ENCODE assay signal across 22 mouse cellular contexts in the genomic region with DNA sequence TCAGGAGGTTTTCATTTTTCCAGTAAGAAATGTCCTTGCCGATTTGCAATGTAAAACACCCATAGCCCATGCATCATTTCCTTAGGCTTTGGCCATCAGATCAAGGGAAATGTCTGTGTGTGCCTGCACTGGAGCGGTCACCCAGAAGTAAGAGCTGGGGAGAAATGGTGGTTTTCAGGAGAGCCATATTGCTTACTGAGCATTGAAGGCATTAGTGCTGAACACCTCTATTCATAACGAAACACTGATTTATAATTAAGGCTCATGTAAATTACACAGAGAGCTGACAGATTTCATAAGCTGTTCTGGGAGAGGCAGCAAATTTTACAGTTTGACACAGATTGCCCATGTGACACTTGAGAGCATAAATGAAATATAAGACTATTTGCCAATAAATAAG.
DNase-seq lines count a peak whose midpoint lies in the region; ATAC-seq and TF ChIP-seq lines count a peak whose summit lies in the region.
"Had no signal": no experiment of that assay in that cellular context is flagged by ENCODE, and none has a peak within 500 bp of the region (broad histone marks: within the 10 kb centered on the region; RNA-seq: fewer than 3 reads in every experiment).

No protein-coding gene starts in this region.

- no peak for TF ChIP-seq POLR2A in lung, adult 2 months (IDR thresholded peaks at IDR 0.05; ENCODE audit: borderline replicate concordance, extremely low read depth, low read depth, low read length)

- TF ChIP-seq EP300 in lung, postnatal 0 days (IDR thresholded peaks at IDR 0.05), result no peak

- WGBS in forebrain, embryonic 13.5 days, result 77% methylated on average over 3 of the region's 3 CpGs
- WGBS in forebrain, embryonic 12.5 days, result 79% methylated on average over 3 of the region's 3 CpGs
- 48% methylated on average over 3 of the region's 3 CpGs for WGBS in hindbrain, embryonic 14.5 days
- 45% methylated on average over 3 of the region's 3 CpGs for WGBS in neural tube, embryonic 13.5 days
- 93% methylated on average over 3 of the region's 3 CpGs for WGBS in lung, postnatal 0 days
- WGBS in lung, adult 2 months, result 89% methylated on average over 3 of the region's 3 CpGs

- no peaks in the 10 kb centered on the region for H3K36me3 ChIP-seq in forebrain, embryonic 13.5 days (ENCODE audit: poor library complexity, severe bottlenecking)
- no peaks in the 10 kb centered on the region for H3K36me3 ChIP-seq in forebrain, embryonic 12.5 days (replicated peaks)
- no peaks in the 10 kb centered on the region for H3K36me3 ChIP-seq in hindbrain, embryonic 14.5 days (replicated peaks; ENCODE audit: control insufficient read depth, insufficient read depth)
- H3K36me3 ChIP-seq in neural tube, embryonic 13.5 days, result no peaks in the 10 kb centered on the region
- no peaks in the 10 kb centered on the region for H3K36me3 ChIP-seq in lung, postnatal 0 days (ENCODE audit: insufficient read depth, low read length)
- H3K36me3 ChIP-seq: embryonic facial prominence, embryonic 10.5 days; limb, embryonic 12.5 days; liver, embryonic 13.5 days; stomach, embryonic 15.5 days had no signal

- no peak overlapping the region for H3K9ac ChIP-seq in forebrain, embryonic 13.5 days
- no peak overlapping the region for H3K9ac ChIP-seq in forebrain, embryonic 12.5 days
- no peak overlapping the region for H3K9ac ChIP-seq in hindbrain, embryonic 14.5 days
- no peak overlapping the region for H3K9ac ChIP-seq in neural tube, embryonic 13.5 days
- no peak overlapping the region for H3K9ac ChIP-seq in lung, postnatal 0 days (replicated peaks; ENCODE audit: low read depth)
- H3K9ac ChIP-seq: limb, embryonic 12.5 days; liver, embryonic 13.5 days; stomach, embryonic 15.5 days had no signal

- no peak for TF ChIP-seq CTCF in lung, postnatal 0 days (IDR thresholded peaks at IDR 0.05)
- TF ChIP-seq CTCF in lung, adult 2 months (IDR thresholded peaks at IDR 0.05; ENCODE audit: insufficient read depth, low read length), result no peak

- ATAC-seq in forebrain, embryonic 13.5 days, result peak; percentile 84; the same call in 1 of the 2 replicates
- ATAC-seq in forebrain, embryonic 12.5 days (ENCODE audit: low FRiP score), result no peak; the same call in 1 of the 2 replicates
- ATAC-seq in hindbrain, embryonic 14.5 days (ENCODE audit: low FRiP score), result peak; percentile 60; the same call in 1 of the 2 replicates
- ATAC-seq in neural tube, embryonic 13.5 days (ENCODE audit: low read depth), result peak; percentile 47
- ATAC-seq in lung, postnatal 0 days, result no peak

- H3K9me3 ChIP-seq in forebrain, embryonic 13.5 days (replicated peaks), result no peaks in the 10 kb centered on the region
- no peaks in the 10 kb centered on the region for H3K9me3 ChIP-seq in forebrain, embryonic 12.5 days
- H3K9me3 ChIP-seq in hindbrain, embryonic 14.5 days (ENCODE audit: control insufficient read depth, low read length), result no peaks in the 10 kb centered on the region
- no peaks in the 10 kb centered on the region for H3K9me3 ChIP-seq in neural tube, embryonic 13.5 days
- H3K9me3 ChIP-seq in lung, postnatal 0 days (ENCODE audit: low read length), result no peaks in the 10 kb centered on the region
- H3K9me3 ChIP-seq: embryonic facial prominence, embryonic 10.5 days; limb, embryonic 12.5 days; liver, embryonic 13.5 days; stomach, embryonic 15.5 days had no signal

- H3K4me2 ChIP-seq in forebrain, embryonic 13.5 days, result no peak overlapping the region
- H3K4me2 ChIP-seq in forebrain, embryonic 12.5 days, result no peak overlapping the region
- no peak overlapping the region for H3K4me2 ChIP-seq in hindbrain, embryonic 14.5 days (replicated peaks)
- H3K4me2 ChIP-seq in neural tube, embryonic 13.5 days, result no peak overlapping the region
- no peak overlapping the region for H3K4me2 ChIP-seq in lung, postnatal 0 days (replicated peaks; ENCODE audit: low read depth, low read length)
- H3K4me2 ChIP-seq: limb, embryonic 12.5 days; liver, embryonic 13.5 days; stomach, embryonic 15.5 days had no signal

- intact Hi-C loops in left cerebral cortex, postnatal 14 days (cut with DNase I), result loop anchor here (10.0 kb wide), 1 partner anchor 664 kb away; no protein-coding TSS in a partner anchor

- DNase-seq in A20 (ENCODE audit: low read depth, low spot score), result peak; percentile 18
- DNase-seq in hindbrain, embryonic 14.5 days (ENCODE audit: low spot score), result peak; percentile 35
- DNase-seq in lung, postnatal 0 days (ENCODE audit: low spot score), result no peak
- DNase-seq in lung, adult 2 months, result no peak
- no peak for DNase-seq in left cerebral cortex, postnatal 14 days (ENCODE audit: low spot score in 2 of 2)
- DNase-seq: adrenal gland, adult 8-10 months; cerebellum, adult 11-12 months; cerebellum, postnatal 36 days; gastrocnemius, postnatal 14 days; heart, adult 2 months; kidney, adult 18-20 months; kidney, postnatal 10 days; liver, embryonic 13.5 days; right cerebral cortex, adult 18-20 months; thymus, adult 2 months had no signal

- H3K4me1 ChIP-seq in forebrain, embryonic 13.5 days, result no peaks in the 10 kb centered on the region
- no peaks in the 10 kb centered on the region for H3K4me1 ChIP-seq in forebrain, embryonic 12.5 days
- H3K4me1 ChIP-seq in hindbrain, embryonic 14.5 days (replicated peaks; ENCODE audit: control insufficient read depth, insufficient read depth, low read length), result peaks cover 5% of the 10 kb centered on the region; the same call in 1 of the 2 replicates
- H3K4me1 ChIP-seq in neural tube, embryonic 13.5 days (replicated peaks), result peaks cover 4% of the 10 kb centered on the region; the same call in 1 of the 2 replicates
- H3K4me1 ChIP-seq in lung, postnatal 0 days (ENCODE audit: insufficient read depth, low read depth, low read length), result no peaks in the 10 kb centered on the region
- no peaks in the 10 kb centered on the region for H3K4me1 ChIP-seq in lung, adult 2 months (ENCODE audit: control insufficient read depth, insufficient read depth, low read length)
- H3K4me1 ChIP-seq: embryonic facial prominence, embryonic 10.5 days; limb, embryonic 12.5 days; liver, embryonic 13.5 days; stomach, embryonic 15.5 days had no signal

- peak overlapping the region; percentile 79 for H3K27ac ChIP-seq in forebrain, embryonic 13.5 days
- H3K27ac ChIP-seq in forebrain, embryonic 12.5 days, result no peak overlapping the region
- peak overlapping the region; percentile 70 for H3K27ac ChIP-seq in hindbrain, embryonic 14.5 days
- peak overlapping the region; percentile 74 for H3K27ac ChIP-seq in neural tube, embryonic 13.5 days (replicated peaks)
- H3K27ac ChIP-seq in lung, postnatal 0 days (ENCODE audit: low read length), result no peak overlapping the region
- H3K27ac ChIP-seq: embryonic facial prominence, embryonic 10.5 days; heart, adult 2 months; left cerebral cortex, adult 2 months; limb, embryonic 12.5 days; liver, embryonic 13.5 days; stomach, embryonic 15.5 days had no signal

- no peaks in the 10 kb centered on the region for H3K27me3 ChIP-seq in forebrain, embryonic 13.5 days
- no peaks in the 10 kb centered on the region for H3K27me3 ChIP-seq in forebrain, embryonic 12.5 days
- no peaks in the 10 kb centered on the region for H3K27me3 ChIP-seq in hindbrain, embryonic 14.5 days (ENCODE audit: control insufficient read depth, insufficient read depth, low read length)
- H3K27me3 ChIP-seq in neural tube, embryonic 13.5 days, result no peaks in the 10 kb centered on the region
- no peaks in the 10 kb centered on the region for H3K27me3 ChIP-seq in lung, postnatal 0 days (replicated peaks; ENCODE audit: insufficient read depth, low read length)
- H3K27me3 ChIP-seq: limb, embryonic 12.5 days; liver, embryonic 13.5 days; stomach, embryonic 15.5 days had no signal

- no peak overlapping the region for H3K4me3 ChIP-seq in forebrain, embryonic 13.5 days
- H3K4me3 ChIP-seq in forebrain, embryonic 12.5 days (replicated peaks), result no peak overlapping the region
- H3K4me3 ChIP-seq in hindbrain, embryonic 14.5 days (replicated peaks; ENCODE audit: low read length), result no peak overlapping the region
- no peak overlapping the region for H3K4me3 ChIP-seq in neural tube, embryonic 13.5 days
- no peak overlapping the region for H3K4me3 ChIP-seq in lung, postnatal 0 days (ENCODE audit: low read depth, low read length)
- H3K4me3 ChIP-seq in lung, adult 2 months (replicated peaks; ENCODE audit: extremely low read depth, low read depth, low read length), result no peak overlapping the region
- H3K4me3 ChIP-seq: embryonic facial prominence, embryonic 10.5 days; heart, adult 2 months; left cerebral cortex, adult 2 months; limb, embryonic 12.5 days; liver, embryonic 13.5 days; stomach, embryonic 15.5 days had no signal

Comparison
In these comparisons a context has a peak if more than half of its experiments do, and no peak if none do; other contexts are left out.
1. ATAC-seq: peak in forebrain, embryonic 13.5 days (single experiment), hindbrain, embryonic 14.5 days (single experiment) and neural tube, embryonic 13.5 days (single experiment); none in forebrain, embryonic 12.5 days (single experiment) and lung, postnatal 0 days (single experiment).
2. H3K27ac ChIP-seq: peak in forebrain, embryonic 13.5 days (single experiment), hindbrain, embryonic 14.5 days (single experiment) and neural tube, embryonic 13.5 days (single experiment); none in forebrain, embryonic 12.5 days (single experiment) and lung, postnatal 0 days (single experiment).
3. DNase-seq: peak in A20 (single experiment) and hindbrain, embryonic 14.5 days (single experiment); none in lung, postnatal 0 days (single experiment), lung, adult 2 months (single experiment) and left cerebral cortex, postnatal 14 days (0 of 2).